Mouse (Mus musculus): Measurements from ENCODE around the gene Gcn1l1.

GRCm38 (mm10) chr5:115530447-115530809 lies 34.6 kb upstream of the Gcn1l1 start:
- no peak for TF ChIP-seq POLR2A (IDR thresholded peaks at IDR 0.05; ENCODE audit: extremely low read depth, insufficient read depth, low read length)
- TF ChIP-seq CTCF (IDR thresholded peaks at IDR 0.05; ENCODE audit: low read depth, low read length) = no peak

Data from liver, adult 2 months (tissue).